Mouse (Mus musculus): Measurements from ENCODE around the gene Phf14.

Phf14 gene

GRCm38 (mm10) chr6:12089439-12089992 is 181.9 kb downstream of the Phf14 start:
- DNase-seq (ENCODE audit: low spot score) = no peak

GRCm38 (mm10) chr6:12095716-12096115 is 188.1 kb downstream of the Phf14 start:
- DNase-seq (ENCODE audit: low spot score) = no peak

- DNase-seq (ENCODE audit: low spot score) = no peak
These were observed 189.5 kb downstream of the Phf14 start for GRCm38 (mm10) chr6:12097125-12097524.

GRCm38 (mm10) chr6:12105144-12105543 is 197.5 kb downstream of the Phf14 start:
- no peak for DNase-seq (ENCODE audit: low spot score)

GRCm38 (mm10) chr6:12107326-12107725 is 199.7 kb downstream of the Phf14 start:
- DNase-seq (ENCODE audit: low spot score) = no peak

GRCm38 (mm10) chr6:12107786-12108185 is 200.2 kb downstream of the Phf14 start:
- DNase-seq (ENCODE audit: low spot score) = no peak

GRCm38 (mm10) chr6:12116926-12117818 is 209.6 kb downstream of the Phf14 start:
- DNase-seq (ENCODE audit: low spot score) = no peak

GRCm38 (mm10) chr6:12117819-12118570 is 210.4 kb downstream of the Phf14 start:
- DNase-seq (ENCODE audit: low spot score) = no peak

GRCm38 (mm10) chr6:12122759-12123158 is 215.2 kb downstream of the Phf14 start:
- no peak for DNase-seq (ENCODE audit: low spot score)

- peak; percentile 51 for DNase-seq (ENCODE audit: low spot score)
These were observed 217.6 kb downstream of the Phf14 start for GRCm38 (mm10) chr6:12125031-12125803.

- peak; percentile 15 for DNase-seq (ENCODE audit: low spot score)
These were observed 219.0 kb downstream of the Phf14 start for GRCm38 (mm10) chr6:12126601-12127000.

- no peak for DNase-seq (ENCODE audit: low spot score)
These were observed 219.7 kb downstream of the Phf14 start for GRCm38 (mm10) chr6:12127287-12127686.

All from ovary, postnatal 36 days (tissue).